Mouse (Mus musculus): Measurements from ENCODE around the gene Snrpd3. TPM values are rescaled to one million over a fixed set of nuclear protein-coding genes. Genes with fewer than 3 reads are reported as not detected.
"Not testable (repeated sequence)": the region's sequence is repeated elsewhere in the genome, so short reads cannot be mapped to it uniquely, and the experiment has no call there.

Gene Snrpd3
- polyA plus RNA-seq, 1 experiment, result 21.9 TPM

GRCm38 (mm10) chr10:75560549-75560899, 43.2 kb downstream of the Snrpd3 start:
- Histone ChIP-seq H3K27me3 (ENCODE audit: control insufficient read depth, insufficient read depth, low read length) (no peaks in the 10 kb centered on the region), H3K4me1 (ENCODE audit: control insufficient read depth, insufficient read depth, low read length) (peaks cover 6% of the 10 kb centered on the region), H3K27ac (ENCODE audit: control insufficient read depth, insufficient read depth, low read depth, low read length) (no peak overlapping the region), H3K4me3 (ENCODE audit: control insufficient read depth, low read depth, low read length) (no peak overlapping the region), H3K36me3 (ENCODE audit: control insufficient read depth, insufficient read depth, low read length) (no peaks in the 10 kb centered on the region)
- TF ChIP-seq CTCF (IDR thresholded peaks at IDR 0.05; ENCODE audit: control insufficient read depth, insufficient read depth, insufficient replicate concordance, low read depth, low read length) (no peak), POLR2A (IDR thresholded peaks at IDR 0.05; ENCODE audit: control insufficient read depth, low read depth, low read length) (no peak)

GRCm38 (mm10) chr10:75561071-75561654, 43.8 kb downstream of the Snrpd3 start, which contains the start of gene Ggt1:
TSS of gene Ggt1 (plus strand) at chr10:75561604.
- no peak within 1 kb of the TSS for H3K4me3 ChIP-seq (ENCODE audit: control insufficient read depth, low read depth, low read length)
- H3K27me3 ChIP-seq (ENCODE audit: control insufficient read depth, insufficient read depth, low read length), result no peaks in the 10 kb centered on the region
- H3K36me3 ChIP-seq (ENCODE audit: control insufficient read depth, insufficient read depth, low read length), result no peaks in the 10 kb centered on the region
- H3K27ac ChIP-seq (ENCODE audit: control insufficient read depth, insufficient read depth, low read depth, low read length), result no peak within 1 kb of the TSS
- TF ChIP-seq CTCF (IDR thresholded peaks at IDR 0.05; ENCODE audit: control insufficient read depth, insufficient read depth, insufficient replicate concordance, low read depth, low read length), result no peak
- no peak for TF ChIP-seq POLR2A (IDR thresholded peaks at IDR 0.05; ENCODE audit: control insufficient read depth, low read depth, low read length)
- peaks cover 6% of the 10 kb centered on the region for H3K4me1 ChIP-seq (ENCODE audit: control insufficient read depth, insufficient read depth, low read length)

DNA sequence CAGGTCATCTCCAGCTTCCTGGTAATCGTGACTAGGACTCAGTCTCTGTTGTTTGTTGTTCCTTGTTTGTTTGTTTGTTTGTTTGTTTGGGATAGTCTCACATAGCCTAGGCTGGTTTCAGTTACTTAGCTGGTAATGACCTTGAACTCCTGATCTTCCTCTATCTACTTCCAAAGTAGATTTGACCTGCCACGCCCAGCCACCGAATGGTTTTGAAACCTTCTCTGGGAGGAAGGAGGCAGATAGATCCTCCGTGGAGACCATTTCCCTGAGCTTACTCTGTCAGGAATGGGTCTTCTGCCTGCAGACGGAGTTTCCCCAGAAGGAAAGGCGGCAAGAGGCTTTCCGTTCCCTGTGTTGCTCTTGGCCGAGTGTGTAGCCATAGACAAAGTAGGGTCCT, 45.2 kb downstream of the Snrpd3 start:
- Histone ChIP-seq H3K4me3 (ENCODE audit: control insufficient read depth, low read depth, low read length) (no peak overlapping the region), H3K4me1 (ENCODE audit: control insufficient read depth, insufficient read depth, low read length) (peaks cover 6% of the 10 kb centered on the region), H3K27me3 (ENCODE audit: control insufficient read depth, insufficient read depth, low read length) (no peaks in the 10 kb centered on the region), H3K27ac (ENCODE audit: control insufficient read depth, insufficient read depth, low read depth, low read length) (no peak overlapping the region), H3K36me3 (ENCODE audit: control insufficient read depth, insufficient read depth, low read length) (no peaks in the 10 kb centered on the region)
- TF ChIP-seq POLR2A (IDR thresholded peaks at IDR 0.05; ENCODE audit: control insufficient read depth, low read depth, low read length) (no peak), CTCF (IDR thresholded peaks at IDR 0.05; ENCODE audit: control insufficient read depth, insufficient read depth, insufficient replicate concordance, low read depth, low read length) (no peak)

- Histone ChIP-seq H3K4me1 (ENCODE audit: control insufficient read depth, insufficient read depth, low read length) (peaks cover 2% of the 10 kb centered on the region), H3K4me3 (ENCODE audit: control insufficient read depth, low read depth, low read length) (no peak overlapping the region), H3K36me3 (ENCODE audit: control insufficient read depth, insufficient read depth, low read length) (no peaks in the 10 kb centered on the region), H3K27me3 (ENCODE audit: control insufficient read depth, insufficient read depth, low read length) (no peaks in the 10 kb centered on the region), H3K27ac (ENCODE audit: control insufficient read depth, insufficient read depth, low read depth, low read length) (no peak overlapping the region)
- TF ChIP-seq CTCF (IDR thresholded peaks at IDR 0.05; ENCODE audit: control insufficient read depth, insufficient read depth, insufficient replicate concordance, low read depth, low read length) (no peak), POLR2A (IDR thresholded peaks at IDR 0.05; ENCODE audit: control insufficient read depth, low read depth, low read length) (no peak)
These were observed 47.4 kb downstream of the Snrpd3 start for GRCm38 (mm10) chr10:75564687-75565265.

DNA sequence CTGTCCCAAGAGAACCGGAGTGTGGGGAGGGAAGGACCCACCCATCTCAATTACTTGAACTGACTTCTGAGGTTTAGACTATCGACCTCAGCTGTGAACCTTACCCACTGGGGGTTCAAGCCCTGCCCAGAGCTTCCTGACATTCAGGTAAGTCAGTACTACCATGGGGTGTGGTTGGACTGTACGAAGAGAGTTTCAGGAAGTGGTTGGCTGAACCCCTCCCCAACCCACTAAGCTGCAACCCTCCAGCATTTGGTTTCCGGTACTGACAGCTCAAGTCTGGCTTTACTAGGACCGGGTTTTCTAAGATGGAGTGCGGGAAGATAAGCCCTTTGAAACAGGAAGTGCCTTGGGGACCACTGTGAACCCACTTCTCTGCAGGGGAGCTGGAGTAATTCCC, 48.1 kb downstream of the Snrpd3 start:
- no peaks in the 10 kb centered on the region; the same call in 1 of the 2 replicates for H3K4me1 ChIP-seq (ENCODE audit: control insufficient read depth, insufficient read depth, low read length)
- TF ChIP-seq CTCF (IDR thresholded peaks at IDR 0.05; ENCODE audit: control insufficient read depth, insufficient read depth, insufficient replicate concordance, low read depth, low read length), result no peak
- no peak for TF ChIP-seq POLR2A (IDR thresholded peaks at IDR 0.05; ENCODE audit: control insufficient read depth, low read depth, low read length)
- H3K36me3 ChIP-seq (ENCODE audit: control insufficient read depth, insufficient read depth, low read length), result no peaks in the 10 kb centered on the region
- no peaks in the 10 kb centered on the region for H3K27me3 ChIP-seq (ENCODE audit: control insufficient read depth, insufficient read depth, low read length)
- no peak overlapping the region for H3K27ac ChIP-seq (ENCODE audit: control insufficient read depth, insufficient read depth, low read depth, low read length)
- no peak overlapping the region for H3K4me3 ChIP-seq (ENCODE audit: control insufficient read depth, low read depth, low read length)

- Histone ChIP-seq H3K4me1 (ENCODE audit: control insufficient read depth, insufficient read depth, low read length) (no peaks in the 10 kb centered on the region), H3K27ac (ENCODE audit: control insufficient read depth, insufficient read depth, low read depth, low read length) (no peak overlapping the region), H3K27me3 (ENCODE audit: control insufficient read depth, insufficient read depth, low read length) (no peaks in the 10 kb centered on the region), H3K36me3 (ENCODE audit: control insufficient read depth, insufficient read depth, low read length) (no peaks in the 10 kb centered on the region), H3K4me3 (ENCODE audit: control insufficient read depth, low read depth, low read length) (no peak overlapping the region)
- TF ChIP-seq CTCF (IDR thresholded peaks at IDR 0.05; ENCODE audit: control insufficient read depth, insufficient read depth, insufficient replicate concordance, low read depth, low read length) (no peak), POLR2A (IDR thresholded peaks at IDR 0.05; ENCODE audit: control insufficient read depth, low read depth, low read length) (no peak)
These were observed 48.6 kb downstream of the Snrpd3 start for GRCm38 (mm10) chr10:75565906-75566305.

- H3K4me3 ChIP-seq (ENCODE audit: control insufficient read depth, low read depth, low read length), result no peak overlapping the region
- H3K27ac ChIP-seq (ENCODE audit: control insufficient read depth, insufficient read depth, low read depth, low read length), result no peak overlapping the region
- H3K4me1 ChIP-seq (ENCODE audit: control insufficient read depth, insufficient read depth, low read length), result no peaks in the 10 kb centered on the region
- H3K27me3 ChIP-seq (ENCODE audit: control insufficient read depth, insufficient read depth, low read length), result no peaks in the 10 kb centered on the region
- TF ChIP-seq CTCF (IDR thresholded peaks at IDR 0.05; ENCODE audit: control insufficient read depth, insufficient read depth, insufficient replicate concordance, low read depth, low read length) (no peak), POLR2A (IDR thresholded peaks at IDR 0.05; ENCODE audit: control insufficient read depth, low read depth, low read length) (no peak)
- H3K36me3 ChIP-seq (ENCODE audit: control insufficient read depth, insufficient read depth, low read length), result no peaks in the 10 kb centered on the region
These were observed 49.0 kb downstream of the Snrpd3 start for GRCm38 (mm10) chr10:75566321-75566720.

DNA sequence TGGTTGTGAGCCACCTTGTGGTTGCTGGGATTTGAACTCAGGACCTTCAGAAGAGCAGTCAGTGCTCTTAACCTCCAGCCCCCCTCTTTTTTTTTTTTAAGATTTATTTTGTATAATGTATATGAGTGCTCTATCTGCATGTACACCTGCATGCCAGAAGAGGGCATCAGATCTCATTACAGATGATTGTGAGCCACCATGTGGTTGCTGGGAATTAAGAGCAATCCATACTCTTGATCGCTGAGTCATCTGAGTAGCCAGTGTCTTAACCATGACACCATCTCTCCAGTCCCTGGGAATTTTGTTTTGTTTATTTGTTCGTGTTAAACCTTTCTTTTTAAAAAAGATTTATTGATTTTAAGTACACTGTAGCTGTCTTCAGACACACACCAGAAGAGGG, 49.4 kb downstream of the Snrpd3 start:
- not testable (repeated sequence) for H3K36me3 ChIP-seq (ENCODE audit: control insufficient read depth, insufficient read depth, low read length); H3K4me3 ChIP-seq (ENCODE audit: control insufficient read depth, low read depth, low read length); H3K27ac ChIP-seq (ENCODE audit: control insufficient read depth, insufficient read depth, low read depth, low read length); H3K4me1 ChIP-seq (ENCODE audit: control insufficient read depth, insufficient read depth, low read length); H3K27me3 ChIP-seq (ENCODE audit: control insufficient read depth, insufficient read depth, low read length)

Data from testis, adult 2 months (tissue).